Mouse (Mus musculus): Measurements from ENCODE around the gene Ston1. TPM values are rescaled to one million over a fixed set of nuclear protein-coding genes. Genes with fewer than 3 reads are reported as not detected.

The Ston1 gene
- polyA plus RNA-seq, 1 experiment, result 43.1 TPM

DNA sequence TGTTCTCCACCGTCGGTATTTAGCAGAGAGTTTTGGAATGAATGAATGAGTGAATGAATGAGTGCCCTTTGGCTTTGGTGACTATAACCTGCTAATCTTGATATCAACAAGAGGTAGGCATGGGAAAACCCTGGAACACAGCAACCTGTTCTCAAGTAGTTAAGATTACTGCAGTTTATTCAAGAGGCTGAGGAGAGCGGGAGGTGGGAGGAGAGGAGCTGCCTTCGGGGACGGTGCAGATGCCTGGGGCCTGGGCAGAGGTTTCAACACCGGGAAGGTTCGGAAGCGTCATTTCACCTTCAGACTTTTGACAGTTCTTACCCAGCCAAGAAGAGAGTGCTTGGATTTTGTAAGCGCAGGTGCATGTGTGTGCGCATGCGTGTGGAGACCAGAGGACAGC lies 14.5 kb upstream of the Ston1 start:
- no peak for DNase-seq
- Histone ChIP-seq H3K4me3 (replicated peaks; ENCODE audit: extremely low read depth, low read depth, low read length) (no peak overlapping the region), H3K4me1 (ENCODE audit: control insufficient read depth, insufficient read depth, low read length) (peaks cover 13% of the 10 kb centered on the region)
- no peak for TF ChIP-seq CTCF (IDR thresholded peaks at IDR 0.05; ENCODE audit: insufficient read depth, low read length)
- 0 out of 2 replicates have a peak, but pooled peaks have one; percentile 3 for TF ChIP-seq POLR2A (IDR thresholded peaks at IDR 0.05; ENCODE audit: borderline replicate concordance, extremely low read depth, low read depth, low read length)
- WGBS, result 70% methylated on average over 11 of the region's 11 CpGs

GRCm38 (mm10) chr17:88583411-88583810 lies 14.1 kb upstream of the Ston1 start:
- no peak for TF ChIP-seq CTCF (IDR thresholded peaks at IDR 0.05; ENCODE audit: insufficient read depth, low read length)
- no peak for TF ChIP-seq POLR2A (IDR thresholded peaks at IDR 0.05; ENCODE audit: borderline replicate concordance, extremely low read depth, low read depth, low read length)

DNA sequence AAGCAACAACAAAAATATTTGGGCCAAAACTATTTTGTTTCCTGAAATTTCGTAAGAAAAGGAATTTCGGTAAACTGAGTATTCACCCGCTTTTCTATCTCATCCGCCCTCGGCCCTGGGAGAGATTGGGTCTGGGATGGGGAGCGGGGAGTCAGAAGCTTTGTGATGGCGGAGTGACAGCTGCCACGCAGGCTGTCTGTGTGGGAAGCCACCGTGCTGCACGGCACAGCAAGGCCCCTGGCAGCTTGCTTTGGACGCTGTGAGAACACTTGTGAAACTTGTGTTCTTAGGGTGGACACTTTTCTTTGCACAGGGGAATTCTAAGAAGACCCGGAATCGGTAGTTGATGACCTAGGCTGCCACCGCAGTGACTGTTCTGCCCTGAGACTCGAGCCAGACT lies 10.1 kb upstream of the Ston1 start:
- DNase-seq, result no peak
- 83% methylated on average over 15 of the region's 15 CpGs for WGBS
- H3K4me1 ChIP-seq (ENCODE audit: control insufficient read depth, insufficient read depth, low read length), result peaks cover 2% of the 10 kb centered on the region; the same call in 1 of the 2 replicates
- TF ChIP-seq CTCF (IDR thresholded peaks at IDR 0.05; ENCODE audit: insufficient read depth, low read length) (no peak), POLR2A (IDR thresholded peaks at IDR 0.05; ENCODE audit: borderline replicate concordance, extremely low read depth, low read depth, low read length) (no peak)
- no peak overlapping the region for H3K4me3 ChIP-seq (replicated peaks; ENCODE audit: extremely low read depth, low read depth, low read length)

More at GRCm38 (mm10) chr17:88583411-88583810, 14.1 kb upstream of the Ston1 start:
- Histone ChIP-seq H3K4me1 (ENCODE audit: control insufficient read depth, insufficient read depth, low read length) (peaks cover 13% of the 10 kb centered on the region), H3K4me3 (replicated peaks; ENCODE audit: extremely low read depth, low read depth, low read length) (no peak overlapping the region)
- 69% methylated on average over 8 of the region's 8 CpGs for WGBS
- DNase-seq, result peak; percentile 34

DNA sequence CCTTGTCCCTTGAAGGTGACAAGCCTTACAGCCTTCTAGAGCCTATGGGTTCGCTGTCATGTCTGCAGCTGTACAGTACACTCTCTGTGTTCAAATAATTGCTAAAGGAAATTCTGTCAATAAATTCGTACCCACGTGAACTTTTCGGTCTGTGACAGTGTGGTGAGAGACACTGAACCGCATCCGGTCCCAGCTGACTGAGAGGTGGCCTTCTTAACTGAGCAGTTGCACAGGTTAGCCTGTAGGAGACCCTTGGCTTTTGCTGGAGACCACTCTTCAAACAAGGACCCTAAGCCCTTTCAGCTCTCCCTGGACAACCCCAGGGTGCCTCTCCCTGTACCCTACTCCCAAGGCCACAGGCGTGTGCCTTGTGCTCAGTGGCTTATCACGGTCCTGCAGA lies 9.3 kb upstream of the Ston1 start:
- no peak for DNase-seq
- WGBS, result 93% methylated on average over 8 of the region's 8 CpGs
- no peak overlapping the region for H3K4me3 ChIP-seq (replicated peaks; ENCODE audit: extremely low read depth, low read depth, low read length)
- 0 out of 2 replicates have a peak, but pooled peaks cover 2% of the 10 kb centered on the region for H3K4me1 ChIP-seq (ENCODE audit: control insufficient read depth, insufficient read depth, low read length)
- no peak for TF ChIP-seq POLR2A (IDR thresholded peaks at IDR 0.05; ENCODE audit: borderline replicate concordance, extremely low read depth, low read depth, low read length)
- no peak for TF ChIP-seq CTCF (IDR thresholded peaks at IDR 0.05; ENCODE audit: insufficient read depth, low read length)

DNA sequence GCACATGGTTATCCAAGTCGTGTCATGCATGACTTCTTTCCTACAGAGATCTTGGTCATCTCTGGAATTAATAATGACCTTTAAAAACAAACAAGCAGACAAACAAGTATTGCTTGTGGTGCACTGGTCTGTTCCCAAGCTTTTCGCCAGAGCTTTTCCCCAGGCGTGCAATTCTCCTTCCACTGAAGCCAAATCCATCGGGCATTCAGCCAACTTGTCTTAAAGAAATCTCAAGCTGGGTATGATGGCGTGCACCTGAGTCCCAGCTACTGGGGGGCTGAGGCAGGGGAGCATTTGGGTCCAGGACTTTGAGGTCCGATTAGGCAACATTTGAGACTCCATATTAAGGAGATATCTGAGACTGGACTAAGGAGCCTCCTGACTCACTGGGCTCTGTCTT lies 7.2 kb upstream of the Ston1 start:
- 82% methylated on average over 6 of the region's 6 CpGs for WGBS
- TF ChIP-seq POLR2A (IDR thresholded peaks at IDR 0.05; ENCODE audit: borderline replicate concordance, extremely low read depth, low read depth, low read length) (no peak), CTCF (IDR thresholded peaks at IDR 0.05; ENCODE audit: insufficient read depth, low read length) (no peak)
- no peak overlapping the region for H3K4me3 ChIP-seq (replicated peaks; ENCODE audit: extremely low read depth, low read depth, low read length)
- no peaks in the 10 kb centered on the region for H3K4me1 ChIP-seq (ENCODE audit: control insufficient read depth, insufficient read depth, low read length)
- no peak for DNase-seq

- no peak overlapping the region for H3K4me3 ChIP-seq (replicated peaks; ENCODE audit: extremely low read depth, low read depth, low read length)
- TF ChIP-seq POLR2A (IDR thresholded peaks at IDR 0.05; ENCODE audit: borderline replicate concordance, extremely low read depth, low read depth, low read length), result no peak
- TF ChIP-seq CTCF (IDR thresholded peaks at IDR 0.05; ENCODE audit: insufficient read depth, low read length), result no peak
- WGBS, result 72% methylated on average over 4 of the region's 4 CpGs
- no peak for DNase-seq
- peaks cover 6% of the 10 kb centered on the region for H3K4me1 ChIP-seq (ENCODE audit: control insufficient read depth, insufficient read depth, low read length)
Observed at GRCm38 (mm10) chr17:88595071-88595470, 2.4 kb upstream of the Ston1 start.

DNA sequence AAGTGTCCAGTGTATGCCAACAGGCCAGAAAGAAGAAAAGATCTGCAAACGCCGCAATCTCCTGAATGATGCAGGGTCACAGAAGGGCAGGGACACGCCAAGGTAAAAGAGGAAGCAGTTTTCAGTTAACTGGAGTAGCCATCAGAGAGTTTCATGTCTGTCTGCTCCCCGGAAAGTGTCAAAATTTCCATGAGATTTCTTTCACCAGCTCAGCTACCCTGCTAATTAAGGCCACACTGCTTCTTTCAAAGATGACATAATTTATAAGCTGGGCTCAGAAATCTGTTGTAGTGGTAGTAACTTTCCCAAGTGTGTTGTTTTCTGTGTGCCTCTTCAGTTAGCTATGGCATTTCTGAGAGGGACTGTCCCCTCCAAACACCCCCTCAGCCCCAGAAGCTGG lies 1.4 kb upstream of the Ston1 start:
- Histone ChIP-seq H3K4me3 (replicated peaks; ENCODE audit: extremely low read depth, low read depth, low read length) (no peak overlapping the region), H3K4me1 (ENCODE audit: control insufficient read depth, insufficient read depth, low read length) (peaks cover 10% of the 10 kb centered on the region)
- WGBS, result 85% methylated on average over 4 of the region's 4 CpGs
- TF ChIP-seq POLR2A (IDR thresholded peaks at IDR 0.05; ENCODE audit: borderline replicate concordance, extremely low read depth, low read depth, low read length), result no peak
- TF ChIP-seq CTCF (IDR thresholded peaks at IDR 0.05; ENCODE audit: insufficient read depth, low read length), result no peak
- no peak for DNase-seq

- no peak for DNase-seq
- 31% methylated on average over 16 of the region's 16 CpGs for WGBS
- Histone ChIP-seq H3K4me1 (ENCODE audit: control insufficient read depth, insufficient read depth, low read length) (peaks cover 11% of the 10 kb centered on the region), H3K4me3 (replicated peaks; ENCODE audit: extremely low read depth, low read depth, low read length) (peak overlapping the region; percentile 40)
- TF ChIP-seq CTCF (IDR thresholded peaks at IDR 0.05; ENCODE audit: insufficient read depth, low read length) (peak; percentile 93), POLR2A (IDR thresholded peaks at IDR 0.05; ENCODE audit: borderline replicate concordance, extremely low read depth, low read depth, low read length) (no peak)
Observed at GRCm38 (mm10) chr17:88596544-88597221, 801 bp upstream of the Ston1 start.

DNA sequence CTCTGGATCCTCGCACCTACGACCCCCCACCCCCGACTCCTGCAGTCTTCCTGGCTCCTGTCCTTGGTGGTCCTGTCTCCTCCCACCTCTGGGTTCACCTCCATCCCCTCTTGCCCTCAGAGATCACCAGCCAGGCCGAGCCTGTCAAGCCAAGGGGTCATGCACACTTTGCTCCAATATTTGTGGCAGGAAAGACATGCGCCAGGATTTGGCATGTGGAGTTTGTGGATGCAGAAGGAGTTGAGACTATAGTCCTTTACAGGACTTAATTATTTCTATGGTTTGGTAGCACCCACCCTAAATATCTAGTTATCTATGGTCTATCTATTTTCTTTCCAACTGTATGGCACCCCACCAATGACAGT lies 554 bp downstream of the Ston1 start:
- Histone ChIP-seq H3K4me3 (replicated peaks; ENCODE audit: extremely low read depth, low read depth, low read length) (peak overlapping the region; percentile 85), H3K4me1 (ENCODE audit: control insufficient read depth, insufficient read depth, low read length) (peaks cover 18% of the 10 kb centered on the region)
- DNase-seq, result no peak
- no peak for TF ChIP-seq POLR2A (IDR thresholded peaks at IDR 0.05; ENCODE audit: borderline replicate concordance, extremely low read depth, low read depth, low read length)
- TF ChIP-seq CTCF (IDR thresholded peaks at IDR 0.05; ENCODE audit: insufficient read depth, low read length), result no peak
- WGBS, result 13% methylated on average over 5 of the region's 5 CpGs

Measured in lung, adult 2 months (tissue).